Mouse (Mus musculus): Measurements from ENCODE around the gene Slitrk3. TPM values are rescaled to one million over a fixed set of nuclear protein-coding genes. Genes with fewer than 3 reads are reported as not detected.
"Not testable (repeated sequence)": the region's sequence is repeated elsewhere in the genome, so short reads cannot be mapped to it uniquely, and the experiment has no call there.

The Slitrk3 gene
- total RNA-seq (2021): under 1 TPM; 0.13 to 0.18 TPM
- long read RNA-seq, experiment 1: 0 reads
- long read RNA-seq, experiment 2: 0 reads

- intact Hi-C loops (cut with DNase I; ENCODE audit: low total_unique reads): no loop called here
- no peak for DNase-seq
These were observed at the start of gene Slitrk3 for GRCm38 (mm10) chr3:73057197-73057811. TSS of gene Slitrk3 (minus strand) at chr3:73057803.

DNA sequence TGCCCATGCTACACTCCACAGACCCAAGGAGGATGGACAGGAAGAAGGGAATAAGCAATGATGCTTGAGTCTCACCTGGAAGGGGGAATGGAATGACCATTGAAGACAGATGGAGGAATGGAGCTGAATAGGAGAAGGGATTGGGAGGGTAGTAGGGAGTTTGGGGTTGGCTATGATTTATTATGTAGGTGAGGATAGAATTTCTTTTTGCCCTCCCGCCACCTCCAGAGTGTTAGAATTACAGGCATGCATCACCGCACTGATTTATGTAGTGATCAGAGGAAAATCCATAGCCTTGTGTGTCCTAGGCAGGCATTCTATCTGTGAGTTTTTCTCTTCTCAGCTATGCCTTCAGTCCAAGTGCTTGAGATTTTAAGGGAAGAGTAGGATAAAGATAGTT is 36.8 kb upstream of the Slitrk3 start:
- DNase-seq; intact Hi-C loops (cut with DNase I; ENCODE audit: low total_unique reads): not testable (repeated sequence)

GRCm38 (mm10) chr3:73084620-73085019 is 27.0 kb upstream of the Slitrk3 start:
- DNase-seq: no peak
- intact Hi-C loops (cut with DNase I; ENCODE audit: low total_unique reads): no loop called here

- intact Hi-C loops (cut with DNase I; ENCODE audit: low total_unique reads): no loop called here
- DNase-seq: peak; percentile 37
These were observed 8.5 kb upstream of the Slitrk3 start for GRCm38 (mm10) chr3:73065823-73066755.

GRCm38 (mm10) chr3:73058190-73058589 is 587 bp upstream of the Slitrk3 start:
- intact Hi-C loops (cut with DNase I; ENCODE audit: low total_unique reads): no loop called here
- DNase-seq: no peak

- intact Hi-C loops (cut with DNase I; ENCODE audit: low total_unique reads): no loop called here
- DNase-seq: no peak
These were observed 959 bp downstream of the Slitrk3 start for GRCm38 (mm10) chr3:73056492-73057196.

DNA sequence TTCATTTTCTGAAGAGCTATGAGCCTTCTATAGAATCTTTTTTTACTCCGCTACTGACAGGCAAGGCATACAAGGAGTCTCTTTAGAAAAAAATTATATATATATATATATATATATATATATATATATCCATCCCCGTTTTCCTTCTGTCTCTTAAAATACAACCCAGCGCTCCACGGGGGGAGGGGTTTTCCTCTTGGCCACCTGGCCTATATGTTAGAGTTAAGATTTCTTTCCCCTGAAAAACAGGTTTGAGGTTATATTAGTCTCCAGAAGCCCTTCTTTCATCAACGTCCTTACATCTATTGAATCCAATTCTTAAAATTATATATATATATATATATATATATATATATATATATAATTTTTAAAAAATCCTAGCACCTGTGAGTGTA is 1.6 kb downstream of the Slitrk3 start:
- intact Hi-C loops (cut with DNase I; ENCODE audit: low total_unique reads): no loop called here

DNA sequence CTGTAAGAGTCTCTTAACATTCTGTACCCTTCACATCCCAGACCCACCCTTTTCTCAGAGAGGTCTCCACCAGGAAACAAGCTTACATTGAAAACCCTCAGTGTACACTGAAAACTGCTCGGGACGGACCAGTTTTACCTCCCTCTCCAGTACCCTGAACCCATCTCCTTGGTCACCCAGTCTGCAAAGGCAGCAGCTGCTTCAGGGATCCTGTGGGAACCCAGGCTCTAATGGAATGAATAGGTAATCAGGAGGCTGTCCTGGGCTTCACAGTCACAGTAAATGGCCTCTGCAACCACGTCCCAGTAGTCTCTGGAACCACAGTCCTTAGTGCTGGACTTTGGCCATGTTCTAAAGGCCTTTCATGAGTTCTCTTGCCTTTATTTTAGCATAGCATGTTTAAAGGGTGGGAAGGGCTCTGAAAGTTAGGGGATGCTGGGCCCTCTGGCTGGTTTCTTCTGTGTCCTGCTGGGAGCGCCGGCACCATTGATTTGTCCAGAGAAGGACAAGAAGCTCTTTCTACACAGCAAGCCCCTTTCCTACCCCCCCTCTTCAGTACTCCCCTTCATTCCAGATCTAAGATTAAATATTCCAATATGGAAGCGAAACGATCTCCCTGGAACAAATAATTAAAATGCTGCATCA is 2.1 kb downstream of the Slitrk3 start:
- no peak for DNase-seq
- intact Hi-C loops (cut with DNase I; ENCODE audit: low total_unique reads): no loop called here

More for the DNA sequence above, 1.6 kb downstream of the Slitrk3 start:
- DNase-seq: no peak

DNA sequence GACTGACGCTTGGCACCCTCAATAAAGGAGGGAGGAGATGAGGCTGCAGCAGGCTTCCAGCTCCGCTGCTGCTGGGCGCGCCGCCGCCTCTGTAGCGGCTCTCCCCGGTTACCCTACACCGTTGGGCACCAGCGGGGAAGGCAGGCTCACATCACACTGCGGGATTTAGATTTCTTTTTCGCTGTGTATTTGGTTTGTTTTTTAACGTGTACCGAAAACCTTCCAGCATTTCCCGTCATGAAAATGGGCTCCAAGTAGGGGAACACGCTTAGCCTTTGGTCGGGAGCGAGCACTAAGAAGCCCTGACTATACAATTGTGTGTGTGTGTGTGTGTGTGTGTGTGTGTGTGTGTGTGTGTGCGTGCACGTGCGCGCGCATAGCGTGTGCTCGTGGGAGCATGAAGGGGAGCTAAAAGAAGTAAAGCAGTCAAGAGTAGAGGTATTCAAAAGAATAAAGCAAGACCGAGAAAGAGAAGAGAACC is 4.1 kb downstream of the Slitrk3 start:
- intact Hi-C loops (cut with DNase I; ENCODE audit: low total_unique reads): no loop called here
- DNase-seq: no peak

DNA sequence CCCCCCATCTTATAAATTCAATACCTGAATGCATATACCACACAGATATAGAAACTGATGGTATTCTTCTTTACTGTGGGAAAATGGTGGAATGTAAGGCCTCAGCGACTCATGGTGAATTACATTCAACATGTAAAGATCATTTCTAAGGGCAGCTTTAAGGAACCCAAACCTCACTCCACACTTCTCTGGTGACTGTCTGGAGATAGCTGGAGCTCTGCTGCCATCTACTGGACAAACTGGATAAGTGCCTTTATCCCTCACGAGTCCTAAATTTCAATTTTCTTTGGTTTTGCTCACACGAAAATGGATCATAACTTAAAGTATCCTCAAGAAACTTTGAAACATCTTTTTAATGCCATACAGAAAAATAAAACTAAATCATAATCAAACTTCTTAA is 11.4 kb downstream of the Slitrk3 start:
- DNase-seq: peak; percentile 18
- intact Hi-C loops (cut with DNase I; ENCODE audit: low total_unique reads): no loop called here

DNA sequence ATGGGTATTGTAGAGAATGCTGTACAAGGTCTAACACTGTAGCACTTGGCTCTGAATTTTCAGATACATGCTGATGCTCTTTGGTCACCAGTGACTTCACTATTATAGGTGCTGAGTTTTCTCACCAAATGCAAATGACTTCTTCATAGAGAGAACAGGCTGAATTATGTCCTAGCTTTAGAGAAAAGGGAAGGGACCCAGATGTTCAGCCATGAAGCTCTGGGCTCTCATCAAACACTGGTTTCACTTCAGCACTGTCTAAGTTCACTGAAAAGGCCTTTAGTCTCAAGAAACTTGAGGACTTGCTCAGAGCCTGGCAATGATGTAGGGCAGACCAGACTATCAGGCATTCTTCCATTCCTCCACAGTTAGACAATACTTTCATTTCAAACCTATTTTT is 15.3 kb downstream of the Slitrk3 start:
- intact Hi-C loops (cut with DNase I; ENCODE audit: low total_unique reads): no loop called here
- DNase-seq: no peak

DNA sequence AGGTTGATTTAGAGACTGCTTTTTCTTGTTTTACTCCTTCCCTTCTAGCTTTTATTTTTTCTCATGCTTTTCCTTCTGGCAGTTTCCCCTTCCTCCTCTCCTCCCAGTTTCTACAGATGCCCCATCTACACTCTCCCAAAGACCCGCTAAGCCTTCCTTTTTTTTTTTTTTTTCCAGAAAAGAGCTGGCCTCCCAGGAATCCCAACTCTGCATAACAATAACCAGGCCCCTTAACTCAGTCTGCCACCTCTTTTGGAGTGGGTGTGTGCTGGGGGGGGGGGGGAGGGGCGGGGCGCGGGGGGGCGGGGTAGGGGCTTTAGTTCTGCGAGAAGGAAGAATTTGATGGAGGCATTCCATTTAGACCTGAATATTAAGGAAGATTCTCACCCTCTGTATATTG is 51.6 kb downstream of the Slitrk3 start:
- no peak for DNase-seq
- intact Hi-C loops (cut with DNase I; ENCODE audit: low total_unique reads): no loop called here

DNA sequence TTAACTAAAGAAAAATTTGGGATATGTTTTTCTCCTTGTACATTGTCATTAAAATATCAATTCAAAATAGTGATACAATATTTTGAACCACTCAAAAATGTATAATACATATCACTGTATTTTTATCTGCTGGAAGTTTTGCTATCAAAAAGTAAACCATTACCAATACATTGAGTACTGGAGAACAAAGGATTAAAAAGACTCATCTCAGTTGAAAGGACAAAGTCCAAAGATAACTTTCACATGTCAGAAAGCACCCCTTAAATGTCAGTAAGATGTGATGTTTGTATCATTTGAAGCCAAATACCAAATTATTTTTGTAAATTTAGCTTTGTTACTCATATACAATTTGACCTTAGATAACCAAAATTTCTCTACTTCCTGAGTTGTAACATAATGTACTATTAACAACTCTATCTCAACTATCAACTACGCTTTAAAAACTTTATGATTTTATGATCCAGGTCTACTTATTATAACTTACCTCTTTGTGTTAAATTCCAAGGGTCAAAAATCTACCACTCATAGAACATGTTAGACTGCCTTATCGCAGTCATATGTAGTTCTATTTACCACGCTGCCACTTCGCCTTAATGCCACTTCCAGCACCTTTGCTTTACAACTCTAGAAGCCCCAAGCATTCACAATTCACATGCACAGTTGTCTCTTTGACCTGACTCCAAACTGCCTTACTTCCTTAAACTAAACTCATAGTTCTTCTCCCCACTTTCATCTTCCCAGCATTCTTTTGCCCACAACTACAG is 54.5 kb downstream of the Slitrk3 start:
- intact Hi-C loops (cut with DNase I; ENCODE audit: low total_unique reads): no loop called here
- DNase-seq: no peak

GRCm38 (mm10) chr3:72997517-72997916 is 60.1 kb downstream of the Slitrk3 start:
- intact Hi-C loops (cut with DNase I; ENCODE audit: low total_unique reads): no loop called here
- DNase-seq: no peak

Other genes with a start within 250 kb of the Slitrk3 start
- not detected for gene Sis, start 89.9 kb downstream of the Slitrk3 start, total RNA-seq (2021)